Mouse (Mus musculus) myocyte (in vitro differentiated cells): ENCODE results near the gene Apoc4. TPM values are rescaled to one million over a fixed set of nuclear protein-coding genes. Genes with fewer than 3 reads are reported as not detected.
A peak's percentile ranks its signal among the peaks of the same experiment; 100 is the strongest.

Source experiments
- H3K27me3 ChIP-seq: one replicate; pipeline ENCODE4 v1.6.1; 2011; ENCODE audit not compliant: control insufficient read depth, insufficient read depth, insufficient read length
- H3K36me3 ChIP-seq: one replicate; pipeline ENCODE4 v1.6.1; 2011; ENCODE audit not compliant: control insufficient read depth, insufficient read depth
- H3K4me2 ChIP-seq: one replicate; pipeline ENCODE4 v1.6.1; 2011; ENCODE audit warnings: low read depth, control low read depth
- H3K4me3 ChIP-seq: one replicate; pipeline ENCODE4 v1.5.1; 2011; ENCODE audit warnings: mild to moderate bottlenecking, control low read depth, moderate library complexity
- H3K79me2 ChIP-seq: one replicate; pipeline ENCODE4 v1.6.1; 2011; ENCODE audit not compliant: control insufficient read depth, insufficient read depth
- H3ac ChIP-seq: one replicate; pipeline ENCODE4 v1.6.1; 2011; ENCODE audit not compliant: control insufficient read depth, insufficient read length
- CEBPB ChIP-seq: IDR thresholded peaks from 2 replicates; pipeline ENCODE4 v1.6.1; 2011; ENCODE audit warnings: mild to moderate bottlenecking, moderate library complexity; ENCODE audit not compliant: poor library complexity, insufficient read depth, severe bottlenecking
- E2F4 ChIP-seq: IDR thresholded peaks from one replicate; pipeline ENCODE4 v1.6.1; 2011; ENCODE audit warnings: mild to moderate bottlenecking, control low read depth, moderate library complexity; ENCODE audit not compliant: insufficient read depth
- MAX ChIP-seq: IDR thresholded peaks from one replicate; pipeline ENCODE4 v1.6.1; 2011; ENCODE audit warnings: low read depth, mild to moderate bottlenecking, control low read depth
- MYOD1 ChIP-seq, 3 experiments: IDR thresholded peaks; one replicate each; pipeline ENCODE4 v1.6.1; 2011; ENCODE audit warnings: control low read depth in 2 of 3, low read depth in 2 of 3, mild to moderate bottlenecking in 2 of 3, moderate library complexity in 1 of 3; ENCODE audit not compliant: insufficient read length in 2 of 3, control insufficient read depth in 1 of 3
- MYOG ChIP-seq, 3 experiments: IDR thresholded peaks; one replicate each; pipeline ENCODE4 v1.6.1; 2011; ENCODE audit warnings: control low read depth in 2 of 3, low read depth in 2 of 3, mild to moderate bottlenecking in 2 of 3; ENCODE audit not compliant: insufficient read length in 2 of 3, control insufficient read depth in 1 of 3, insufficient read depth in 1 of 3
- POLR2A ChIP-seq: IDR thresholded peaks from one replicate; pipeline ENCODE4 v1.6.1; 2011; ENCODE audit warnings: low read depth, mild to moderate bottlenecking, control low read depth, moderate library complexity; ENCODE audit not compliant: insufficient read length
- POLR2AphosphoS2 ChIP-seq: IDR thresholded peaks from one replicate; pipeline ENCODE4 v1.6.1; 2011; ENCODE audit warnings: low read depth, control low read depth; ENCODE audit not compliant: insufficient read length
- REST ChIP-seq: IDR thresholded peaks from one replicate; pipeline ENCODE4 v1.6.1; 2011; ENCODE audit warnings: mild to moderate bottlenecking, control low read depth, moderate library complexity; ENCODE audit not compliant: insufficient read depth, insufficient read length
- SRF ChIP-seq: IDR thresholded peaks from one replicate; pipeline ENCODE4 v1.6.1; 2011; ENCODE audit warnings: low read depth; ENCODE audit not compliant: control insufficient read depth, insufficient read length
- TCF12 ChIP-seq: IDR thresholded peaks from one replicate; pipeline ENCODE4 v1.6.1; 2011; ENCODE audit warnings: mild to moderate bottlenecking, control low read depth; ENCODE audit not compliant: poor library complexity, insufficient read depth, severe bottlenecking
- TCF3 ChIP-seq: IDR thresholded peaks from one replicate; pipeline ENCODE4 v1.6.1; 2011; ENCODE audit warnings: low read depth, control low read depth; ENCODE audit not compliant: insufficient read length
- USF1 ChIP-seq: IDR thresholded peaks from one replicate; pipeline ENCODE4 v1.6.1; 2011; ENCODE audit warnings: low read depth, mild to moderate bottlenecking, control low read depth, moderate library complexity
- polyA plus RNA-seq: library from polyadenylated mRNA; unstranded; fragments of >200 nt; fragmentation: generic; extraction: Trizol; gene quantifications from one replicate; pipeline ENCODE4 v1.2.1, GENCODE M21; 2012; ENCODE audit warnings: missing spikeins

Apoc4 gene
- polyA plus RNA-seq, 1 experiment = not detected

- peaks cover 8% of the 10 kb centered on the region for H3K79me2 ChIP-seq
- H3K4me2 ChIP-seq = no peak overlapping the region
- H3K36me3 ChIP-seq = no peaks in the 10 kb centered on the region
- no peak overlapping the region for H3K4me3 ChIP-seq
- no peak overlapping the region for H3ac ChIP-seq
- no peak for TF ChIP-seq SRF
- no peak for TF ChIP-seq POLR2AphosphoS2
- TF ChIP-seq POLR2A = no peak
- TF ChIP-seq USF1 = no peak
- TF ChIP-seq TCF12 = no peak
- no peak for TF ChIP-seq MYOD1 (IDR thresholded peaks at IDR 0.05; ENCODE audit: control insufficient read depth in 1 of 3, insufficient read length in 2 of 3, low read depth in 2 of 3)
- no peak for TF ChIP-seq CEBPB
- TF ChIP-seq E2F4 = no peak
- no peak for TF ChIP-seq TCF3
- no peak for TF ChIP-seq MAX
- no peak for TF ChIP-seq MYOG (IDR thresholded peaks at IDR 0.05; ENCODE audit: control insufficient read depth in 1 of 3, insufficient read depth in 1 of 3, insufficient read length in 2 of 3, low read depth in 2 of 3)
- TF ChIP-seq REST = no peak
- H3K27me3 ChIP-seq = no peaks in the 10 kb centered on the region
These were observed 37.9 kb upstream of the Apoc4 start for GRCm38 (mm10) chr7:19719200-19719599.

GRCm38 (mm10) chr7:19718297-19718952 is 37.1 kb upstream of the Apoc4 start:
- Histone ChIP-seq H3K4me2 (no peak overlapping the region), H3K79me2 (peaks cover 15% of the 10 kb centered on the region), H3K4me3 (no peak overlapping the region), H3K36me3 (no peaks in the 10 kb centered on the region), H3ac (no peak overlapping the region), H3K27me3 (no peaks in the 10 kb centered on the region)
- TF ChIP-seq TCF12 = no peak
- no peak for TF ChIP-seq MAX
- no peak for TF ChIP-seq USF1
- TF ChIP-seq SRF = no peak
- no peak for TF ChIP-seq TCF3
- TF ChIP-seq MYOD1 (IDR thresholded peaks at IDR 0.05; ENCODE audit: control insufficient read depth in 1 of 3, insufficient read length in 2 of 3, low read depth in 2 of 3) = no peak
- no peak for TF ChIP-seq CEBPB
- no peak for TF ChIP-seq POLR2A
- no peak for TF ChIP-seq E2F4
- no peak for TF ChIP-seq REST
- no peak for TF ChIP-seq MYOG (IDR thresholded peaks at IDR 0.05; ENCODE audit: control insufficient read depth in 1 of 3, insufficient read depth in 1 of 3, insufficient read length in 2 of 3, low read depth in 2 of 3)
- TF ChIP-seq POLR2AphosphoS2 = no peak

DNA sequence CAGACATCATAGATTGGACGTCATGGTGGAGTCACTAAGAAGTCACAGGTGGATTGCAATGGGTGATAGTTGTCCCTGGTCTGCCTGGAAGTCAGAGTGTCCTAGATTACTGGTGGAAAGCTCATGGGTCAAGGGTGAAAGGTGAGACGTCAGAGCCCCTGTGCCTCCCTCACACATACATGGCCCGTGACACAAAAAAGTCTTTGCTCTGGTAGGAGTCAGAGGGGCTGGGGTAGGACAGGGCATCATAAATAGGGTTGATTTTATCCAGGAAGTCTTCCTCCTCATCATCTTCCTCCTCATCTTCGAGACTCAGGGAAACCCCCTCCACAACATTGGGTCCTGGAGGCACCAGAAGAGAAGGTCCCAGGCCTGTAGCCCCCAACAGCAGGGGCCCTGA is 36.1 kb upstream of the Apoc4 start:
- Histone ChIP-seq H3K36me3 (peaks cover 5% of the 10 kb centered on the region), H3K79me2 (peaks cover 20% of the 10 kb centered on the region), H3K27me3 (no peaks in the 10 kb centered on the region), H3ac (no peak overlapping the region), H3K4me2 (no peak overlapping the region), H3K4me3 (no peak overlapping the region)
- TF ChIP-seq TCF3 (no peak), CEBPB (no peak), E2F4 (no peak), MYOG (IDR thresholded peaks at IDR 0.05; ENCODE audit: control insufficient read depth in 1 of 3, insufficient read depth in 1 of 3, insufficient read length in 2 of 3, low read depth in 2 of 3) (no peak), USF1 (no peak), REST (no peak), SRF (no peak), MYOD1 (IDR thresholded peaks at IDR 0.05; ENCODE audit: control insufficient read depth in 1 of 3, insufficient read length in 2 of 3, low read depth in 2 of 3) (no peak), POLR2AphosphoS2 (no peak), MAX (no peak), TCF12 (no peak), POLR2A (no peak)

- peaks cover 20% of the 10 kb centered on the region for H3K79me2 ChIP-seq
- peaks cover 11% of the 10 kb centered on the region for H3K36me3 ChIP-seq
- no peak overlapping the region for H3ac ChIP-seq
- no peak for TF ChIP-seq TCF12
- H3K27me3 ChIP-seq = no peaks in the 10 kb centered on the region
- H3K4me3 ChIP-seq = peak overlapping the region; percentile 53
- peak overlapping the region; percentile 99 for H3K4me2 ChIP-seq
These were observed 35.5 kb upstream of the Apoc4 start for GRCm38 (mm10) chr7:19716822-19717221.

- TF ChIP-seq POLR2AphosphoS2 (no peak), MAX (no peak), E2F4 (no peak), MYOG (IDR thresholded peaks at IDR 0.05; ENCODE audit: control insufficient read depth in 1 of 3, insufficient read depth in 1 of 3, insufficient read length in 2 of 3, low read depth in 2 of 3) (no peak), USF1 (no peak), MYOD1 (IDR thresholded peaks at IDR 0.05; ENCODE audit: control insufficient read depth in 1 of 3, insufficient read length in 2 of 3, low read depth in 2 of 3) (no peak), TCF3 (no peak), CEBPB (no peak)
- H3K27me3 ChIP-seq = no peaks in the 10 kb centered on the region
- peaks cover 20% of the 10 kb centered on the region for H3K79me2 ChIP-seq
- peak overlapping the region; percentile 99 for H3K4me2 ChIP-seq
- peaks cover 12% of the 10 kb centered on the region for H3K36me3 ChIP-seq
- peak overlapping the region; percentile 53 for H3K4me3 ChIP-seq
- no peak overlapping the region for H3ac ChIP-seq
These were observed 34.9 kb upstream of the Apoc4 start for GRCm38 (mm10) chr7:19716055-19716682.
